Mouse (Mus musculus) spleen, adult 2 months (tissue): ENCODE measurements around the gene Myo16.

ENCODE experiments used
- CTCF ChIP-seq: fragments of 200-500 bp; IDR thresholded peaks from 2 replicates; pipeline ENCODE4 v1.5.1; 2011; ENCODE audit warnings: mild to moderate bottlenecking, inconsistent platforms; ENCODE audit not compliant: insufficient read depth, insufficient read length, insufficient replicate concordance; ENCODE audit errors: extremely low read depth
- POLR2A ChIP-seq: fragments of 200-500 bp; IDR thresholded peaks from 2 replicates; pipeline ENCODE4 v1.6.1; 2011; ENCODE audit warnings: low read depth, low read length, inconsistent platforms

- TF ChIP-seq CTCF (no peak), POLR2A (no peak)
Measured at GRCm38 (mm10) chr8:10175976-10176375, 22.3 kb downstream of the Myo16 start.
